Mouse (Mus musculus) CH12.LX (cell line): Measurements from ENCODE around the gene Tpk1. TPM values are rescaled to one million over a fixed set of nuclear protein-coding genes. Genes with fewer than 3 reads are reported as not detected.

Experiments
- DNase-seq: peaks from one replicate; pipeline ENCODE4 v3.0.0-alpha.2; 2013; ENCODE audit errors: extremely low read depth
- H3K27ac ChIP-seq: 2 replicates; pipeline ENCODE4 v1.5.1; 2012; ENCODE audit warnings: low read depth, mild to moderate bottlenecking, control low read depth, moderate library complexity; ENCODE audit not compliant: insufficient read depth
- H3K27me3 ChIP-seq: replicated peaks from 2 replicates; pipeline ENCODE3; 2012; ENCODE audit warnings: inconsistent platforms
- H3K36me3 ChIP-seq, 2 experiments: replicated peaks in 1 of 2; 2 replicates each; pipeline versions ENCODE3 to v1.6.1; 2012; ENCODE audit warnings: inconsistent platforms in 1 of 2, low read length in 1 of 2, mild to moderate bottlenecking in 1 of 2, mixed read lengths in 1 of 2, moderate library complexity in 1 of 2; ENCODE audit not compliant: control insufficient read depth in 1 of 2, insufficient read depth in 1 of 2
- H3K4me1 ChIP-seq, 2 experiments: 2 replicates each; pipeline ENCODE4 v1.6.1; 2012; ENCODE audit warnings: inconsistent platforms in 1 of 2, moderate library complexity in 1 of 2; ENCODE audit not compliant: insufficient read depth in 2 of 2, control insufficient read depth in 1 of 2
- H3K4me2 ChIP-seq: 2 replicates; pipeline ENCODE4 v1.6.1; 2012; ENCODE audit warnings: low read depth, mild to moderate bottlenecking, control low read depth; ENCODE audit not compliant: poor library complexity, insufficient read depth, severe bottlenecking
- H3K4me3 ChIP-seq, 3 experiments: fragments of 150-350 bp in 1 of 3; sonication (generic) in 1 of 3; replicated peaks in 1 of 3; 2 replicates each; pipeline versions ENCODE3 to v1.5.1; 2011 to 2012; ENCODE audit warnings: low read depth in 2 of 3, low read length in 2 of 3, mild to moderate bottlenecking in 2 of 3, moderate library complexity in 2 of 3, control low read depth in 1 of 3, improper control_type of control experiment in 1 of 3, inconsistent platforms in 1 of 3, mixed read lengths in 1 of 3; ENCODE audit not compliant: poor library complexity in 1 of 3
- H3K79me2 ChIP-seq: replicated peaks from 2 replicates; pipeline ENCODE4 v1.6.1; 2012; ENCODE audit warnings: mild to moderate bottlenecking, moderate library complexity; ENCODE audit not compliant: control insufficient read depth, poor library complexity, insufficient read depth, severe bottlenecking; ENCODE audit errors: extremely low read depth
- H3K9ac ChIP-seq: 2 replicates; pipeline ENCODE4 v1.6.1; 2012; ENCODE audit warnings: low read depth, mild to moderate bottlenecking, control low read depth, moderate library complexity; ENCODE audit not compliant: insufficient read depth
- H3K9me3 ChIP-seq: replicated peaks from 2 replicates; pipeline ENCODE3; 2012; ENCODE audit warnings: low read length, inconsistent platforms, mixed read lengths
- CTCF ChIP-seq, 2 experiments: IDR thresholded peaks in 1 of 2; conservative IDR thresholded peaks in 1 of 2; 2 replicates each; pipeline ENCODE4 v1.5.1; 2011 to 2012; ENCODE audit warnings: low read depth in 2 of 2, low read length in 2 of 2, improper control_type of control experiment in 1 of 2, inconsistent platforms in 1 of 2, mild to moderate bottlenecking in 1 of 2, moderate library complexity in 1 of 2
- E2F4 ChIP-seq: IDR thresholded peaks from 2 replicates; pipeline ENCODE4 v1.6.1; 2011; ENCODE audit warnings: low read depth, low read length, improper control_type of control experiment; ENCODE audit not compliant: insufficient replicate concordance
- EP300 ChIP-seq: IDR thresholded peaks from 2 replicates; pipeline ENCODE4 v1.6.1; 2011; ENCODE audit warnings: low read length, improper control_type of control experiment
- ETS1 ChIP-seq: conservative IDR thresholded peaks from 2 replicates; pipeline ENCODE4 v1.6.1; 2012; ENCODE audit warnings: low read depth, mild to moderate bottlenecking, inconsistent platforms, low read length, improper control_type of control experiment, moderate library complexity
- MAX ChIP-seq: IDR thresholded peaks from 2 replicates; pipeline ENCODE4 v1.6.1; 2011; ENCODE audit warnings: low read length, improper control_type of control experiment
- MAZ ChIP-seq: IDR thresholded peaks from 2 replicates; pipeline ENCODE4 v1.6.1; 2012; ENCODE audit warnings: low read depth, mild to moderate bottlenecking, inconsistent platforms, low read length, improper control_type of control experiment, moderate library complexity
- NELFE ChIP-seq: IDR thresholded peaks from 2 replicates; pipeline ENCODE4 v1.6.1; 2011; ENCODE audit warnings: low read depth, low read length, improper control_type of control experiment
- PAX5 ChIP-seq: IDR thresholded peaks from 2 replicates; pipeline ENCODE4 v1.6.1; 2012; ENCODE audit warnings: low read length, inconsistent platforms, mixed read lengths
- POLR2A ChIP-seq: IDR thresholded peaks from 2 replicates; pipeline ENCODE4 v1.6.1; 2011; ENCODE audit warnings: low read depth, mild to moderate bottlenecking, improper control_type of control experiment, low read length
- POLR2AphosphoS2 ChIP-seq: IDR thresholded peaks from 2 replicates; pipeline ENCODE4 v1.6.1; 2011; ENCODE audit warnings: low read depth, low read length, improper control_type of control experiment
- SIN3A ChIP-seq: IDR thresholded peaks from 2 replicates; pipeline ENCODE4 v1.6.1; 2012; ENCODE audit warnings: low read length, improper control_type of control experiment, inconsistent platforms
- SMC3 ChIP-seq: IDR thresholded peaks from 2 replicates; pipeline ENCODE4 v1.6.1; 2011; ENCODE audit warnings: low read depth, low read length, improper control_type of control experiment
- TBP ChIP-seq: conservative IDR thresholded peaks from 2 replicates; pipeline ENCODE4 v1.6.1; 2011; ENCODE audit warnings: low read depth, low read length, improper control_type of control experiment
- TCF12 ChIP-seq: IDR thresholded peaks from 2 replicates; pipeline ENCODE4 v1.6.1; 2014; ENCODE audit warnings: low read depth, mild to moderate bottlenecking, inconsistent platforms, low read length, improper control_type of control experiment
- UBTF ChIP-seq: IDR thresholded peaks from 2 replicates; pipeline ENCODE4 v1.6.1; 2012; ENCODE audit warnings: low read depth, mild to moderate bottlenecking, inconsistent platforms, low read length, improper control_type of control experiment, moderate library complexity
- ZKSCAN1 ChIP-seq: IDR thresholded peaks from 2 replicates; pipeline ENCODE4 v1.6.1; 2012; ENCODE audit warnings: low read depth, inconsistent platforms, low read length, improper control_type of control experiment, borderline replicate concordance
- ZMIZ1 ChIP-seq: IDR thresholded peaks from 2 replicates; pipeline ENCODE4 v1.6.1; 2012; ENCODE audit warnings: low read depth, mild to moderate bottlenecking, inconsistent platforms, low read length, improper control_type of control experiment
- dilution Hi-C: fragments of 300-500 bp; cut with MboI; formaldehyde crosslinking; loops from 2 replicates; pipeline ENCODE4 v1.14.3; 2020; ENCODE audit warnings: low sequenced_read_pairs; ENCODE audit not compliant: extremely low pct_unique_long_range_greater_than_20kb, extremely low pct_ligation_motif_present
- in situ Hi-C: fragments of 300-500 bp; cut with MboI; formaldehyde crosslinking; loops from 3 replicates; pipeline ENCODE4 v1.14.3; 2019; ENCODE audit warnings: low sequenced_read_pairs, low pct_ligation_motif_present, low pct_unique_long_range_greater_than_20kb, mixed read lengths
- polyA plus RNA-seq: library from polyadenylated mRNA; unstranded; fragments of >175 nt; gene quantifications from 2 replicates; pipeline ENCODE4 v1.2.1, GENCODE M21; 2012; ENCODE audit warnings: low read depth; ENCODE audit not compliant: insufficient read length
- total RNA-seq, 2 experiments: library from RNA; depleted of rRNA; stranded (reverse); fragments of 300-350 nt in 1 of 2; fragments of >200 nt in 1 of 2; gene quantifications; 2 replicates each; pipeline ENCODE4 v1.2.3; 2012 to 2014

Gene Tpk1
- total and polyA plus RNA-seq, 3 experiments = 3.9 to 6.3 (median 4.8) TPM

GRCm38 (mm10) chr6:43520218-43520617 is 145.9 kb downstream of the Tpk1 start:
- in situ Hi-C loops (no loop called here), dilution Hi-C loops (no loop called here)
- H3K36me3 ChIP-seq = no peaks in the 10 kb centered on the region
- DNase-seq = no peak
- no peaks in the 10 kb centered on the region for H3K79me2 ChIP-seq
- no peak overlapping the region for H3K9ac ChIP-seq
- H3K4me1 ChIP-seq = peaks cover 0 to 9% of the 10 kb centered on the region in 2 experiments; a peak in 2 of 4 replicates
- H3K4me2 ChIP-seq = no peak overlapping the region
- H3K27me3 ChIP-seq = no peaks in the 10 kb centered on the region
- TF ChIP-seq PAX5 = no peak
- no peak for TF ChIP-seq MAX
- TF ChIP-seq POLR2A = no peak
- TF ChIP-seq ZMIZ1 = no peak
- TF ChIP-seq E2F4 = no peak
- TF ChIP-seq UBTF = no peak
- no peak for TF ChIP-seq POLR2AphosphoS2
- no peak for TF ChIP-seq TBP
- TF ChIP-seq MAZ = no peak
- TF ChIP-seq ETS1 = no peak
- no peak for TF ChIP-seq SIN3A
- no peak for TF ChIP-seq TCF12
- H3K4me3 ChIP-seq = no peak overlapping the region
- no peak overlapping the region for H3K27ac ChIP-seq
- H3K9me3 ChIP-seq = no peaks in the 10 kb centered on the region

GRCm38 (mm10) chr6:43518378-43518777 is 147.7 kb downstream of the Tpk1 start:
- no peaks in the 10 kb centered on the region for H3K36me3 ChIP-seq
- H3K27me3 ChIP-seq = no peaks in the 10 kb centered on the region
- no peaks in the 10 kb centered on the region for H3K9me3 ChIP-seq
- no peak overlapping the region for H3K4me3 ChIP-seq
- in situ Hi-C loops (no loop called here), dilution Hi-C loops (no loop called here)
- peaks cover 0 to 9% of the 10 kb centered on the region in 2 experiments; a peak in 2 of 4 replicates for H3K4me1 ChIP-seq
- TF ChIP-seq TBP = no peak
- no peak for TF ChIP-seq POLR2AphosphoS2
- TF ChIP-seq MAZ = no peak
- TF ChIP-seq ZMIZ1 = no peak
- no peak for TF ChIP-seq NELFE
- TF ChIP-seq CTCF (conservative IDR thresholded peaks at IDR 0.05 in 1 of 2, IDR thresholded peaks at IDR 0.05 in 1 of 2; ENCODE audit: low read depth in 2 of 2, low read length in 2 of 2) = no peak
- no peak for TF ChIP-seq SMC3
- TF ChIP-seq UBTF = no peak
- TF ChIP-seq MAX = no peak
- no peak for TF ChIP-seq ZKSCAN1
- TF ChIP-seq EP300 = no peak
- H3K4me2 ChIP-seq = no peak overlapping the region
- DNase-seq = no peak
- no peak overlapping the region for H3K27ac ChIP-seq
- no peak overlapping the region for H3K9ac ChIP-seq
- no peaks in the 10 kb centered on the region for H3K79me2 ChIP-seq
